Mouse (Mus musculus): ENCODE results near the gene Phldb1.
"Not testable (repeated sequence)": the region's sequence is repeated elsewhere in the genome, so short reads cannot be mapped to it uniquely, and the experiment has no call there.

The Phldb1 gene

DNA sequence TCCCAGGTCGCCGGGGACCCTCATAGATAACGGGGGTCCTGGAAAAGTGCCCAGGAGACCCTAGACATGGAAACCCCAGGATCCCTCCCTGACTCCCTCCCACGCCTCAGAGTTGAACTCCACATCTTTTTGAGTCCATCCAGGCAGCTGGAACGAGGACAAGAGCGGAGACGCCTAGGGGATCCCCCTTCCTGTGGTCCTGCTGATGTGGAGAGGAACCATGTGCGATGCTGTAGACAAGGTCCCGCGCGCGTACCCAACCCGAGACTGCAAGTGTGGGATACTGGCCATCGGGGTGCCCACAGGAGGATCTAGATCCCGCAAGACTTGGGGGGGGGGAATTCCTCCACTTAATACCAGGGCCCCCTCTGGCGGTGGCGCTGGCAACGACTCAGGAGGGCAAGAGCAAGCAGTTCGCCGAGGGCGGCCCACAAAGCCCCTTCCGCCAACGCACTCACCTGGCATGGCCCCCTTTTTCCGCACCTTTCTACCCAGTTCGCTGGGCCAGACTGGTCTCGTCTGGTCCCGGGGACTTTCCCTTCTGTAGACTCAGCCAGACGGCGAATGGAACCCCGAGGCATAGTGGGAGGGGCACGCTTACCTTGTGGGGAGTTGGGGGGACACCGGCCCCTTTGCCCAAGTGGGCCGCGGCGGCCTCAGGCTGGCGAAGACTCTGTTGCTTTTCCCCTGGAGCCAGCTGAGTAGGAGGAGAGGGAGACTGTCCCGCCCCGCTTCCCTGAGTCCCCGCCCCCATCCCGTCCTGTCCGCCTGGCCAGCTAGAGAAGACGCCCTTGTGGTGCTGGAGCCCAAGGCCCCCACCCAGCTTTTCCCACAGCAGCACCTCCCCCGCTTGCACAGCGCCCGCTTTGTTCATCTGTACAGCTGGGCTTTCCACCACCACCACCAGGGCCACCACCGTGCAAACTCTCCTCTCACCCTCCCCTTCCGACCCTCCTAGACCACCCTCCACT is at the start of gene Phldb1:
Gene Phldb1 (minus strand): TSS at position 675 of the 971 bp plus-strand sequence.
- peak; percentile 64 to 69 for DNase-seq (ENCODE audit: low spot score in 2 of 2)

- peak; percentile 87 to 92 for DNase-seq (ENCODE audit: low spot score in 2 of 2)
These were observed 38.0 kb upstream of the Phldb1 start for GRCm38 (mm10) chr9:44772750-44773651.

DNA sequence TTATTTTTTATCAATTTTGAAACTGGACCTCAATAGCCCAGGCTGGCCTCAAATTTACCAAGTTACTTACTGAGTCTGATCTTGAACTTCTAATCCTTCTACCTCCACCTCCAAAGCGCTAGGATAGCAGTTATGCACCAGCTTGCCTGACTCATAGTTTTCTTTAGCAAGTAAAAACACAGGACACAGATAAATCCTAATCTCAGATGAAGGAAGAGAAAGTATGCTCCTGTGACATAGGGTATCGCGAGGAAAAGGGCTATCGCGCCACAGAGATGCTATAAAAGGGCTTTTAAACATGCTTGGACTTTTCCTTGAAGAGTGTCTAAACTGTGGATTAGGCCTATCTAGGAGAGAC is 37.4 kb upstream of the Phldb1 start:
- DNase-seq (ENCODE audit: low spot score in 2 of 2): no peak

DNA sequence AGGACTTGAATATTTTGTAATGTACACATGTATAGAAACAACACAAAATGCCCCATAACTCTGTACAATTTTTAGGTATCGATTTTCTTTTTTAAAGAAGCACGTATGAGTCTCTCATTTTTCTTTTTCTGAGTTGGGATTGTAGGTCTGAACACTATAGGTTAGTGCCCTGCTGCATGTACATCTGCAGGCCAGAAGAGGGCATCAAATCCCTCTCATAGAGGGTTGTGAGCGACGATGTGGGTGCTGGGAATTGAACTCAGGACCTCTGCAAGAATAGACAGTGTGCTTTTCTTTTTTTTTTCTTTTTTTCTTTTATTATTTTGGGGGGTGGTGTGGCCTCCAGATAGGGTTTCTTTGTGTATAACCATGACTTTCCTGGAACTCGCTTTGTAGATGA is 36.4 kb upstream of the Phldb1 start:
- DNase-seq (ENCODE audit: low spot score in 2 of 2): no peak

DNA sequence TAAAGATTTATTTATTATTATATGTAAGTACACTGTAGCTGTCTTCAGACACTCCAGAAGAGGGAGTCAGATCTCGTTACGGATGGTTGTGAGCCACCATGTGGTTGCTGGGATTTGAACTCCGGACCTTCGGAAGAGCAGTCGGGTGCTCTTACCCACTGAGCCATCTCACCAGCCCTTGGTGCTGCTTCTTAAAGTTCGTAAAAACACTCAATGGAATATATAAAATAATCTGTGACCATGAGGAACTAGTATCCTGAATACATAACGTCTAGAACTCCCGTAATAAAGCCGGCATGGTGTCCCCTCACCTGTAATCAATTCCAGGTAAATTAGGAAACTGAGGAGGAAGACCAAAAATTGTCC is 33.0 kb upstream of the Phldb1 start:
- DNase-seq (ENCODE audit: low spot score in 2 of 2): not testable (repeated sequence)

DNA sequence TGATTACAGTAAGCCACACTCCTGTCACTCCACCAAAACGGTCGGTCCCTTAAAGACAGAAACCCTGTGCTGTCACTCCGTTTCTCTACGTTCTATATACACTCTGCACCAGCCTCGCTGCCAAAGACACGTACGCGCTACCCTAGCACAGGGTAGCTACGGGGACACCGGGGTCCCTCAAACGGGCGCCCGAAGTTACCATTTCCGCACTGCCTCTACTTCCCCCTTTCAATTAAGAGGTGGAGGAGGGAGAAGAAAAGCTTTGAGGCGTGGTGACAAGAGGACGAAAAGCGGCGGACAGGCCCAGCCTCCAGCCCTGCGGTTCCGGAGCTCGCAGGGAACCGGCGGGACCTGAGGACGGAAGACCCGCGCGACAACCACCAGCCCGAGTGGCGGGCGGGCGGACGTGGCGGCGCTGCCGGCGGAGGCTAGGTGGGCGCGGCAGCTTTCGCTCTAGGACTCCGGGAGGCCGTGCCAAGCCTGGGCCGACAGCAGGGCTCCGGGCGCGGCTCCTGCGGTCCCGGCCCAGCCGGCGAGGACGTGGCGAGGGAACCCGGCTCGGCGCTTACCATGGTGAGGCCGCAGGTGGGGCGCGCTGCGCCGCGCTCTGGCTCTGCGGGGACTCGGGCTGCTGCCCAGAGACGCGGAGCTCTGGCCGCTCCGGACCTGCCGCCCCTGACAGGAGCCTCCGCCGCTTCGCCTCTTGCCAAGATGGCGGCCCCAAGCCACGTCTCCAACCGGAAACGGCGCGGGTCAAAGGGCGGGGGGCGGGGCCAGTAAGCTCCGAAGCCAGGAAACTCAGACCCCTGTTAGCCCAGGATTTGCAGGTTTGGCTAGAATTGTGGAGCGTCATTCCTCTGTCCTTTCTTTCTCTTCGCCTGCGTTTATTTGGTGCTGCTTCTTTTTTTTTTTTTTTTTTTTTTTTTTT is 32.4 kb upstream of the Phldb1 start, which contains the start of the genes Arcn1 and Ift46:
Gene Arcn1 (minus strand): TSS at position 745 of the 928 bp plus-strand sequence.
Gene Ift46 (plus strand): TSS at position 808 of the 928 bp plus-strand sequence.
- DNase-seq (ENCODE audit: low spot score in 2 of 2): peak; percentile 65 to 80

DNA sequence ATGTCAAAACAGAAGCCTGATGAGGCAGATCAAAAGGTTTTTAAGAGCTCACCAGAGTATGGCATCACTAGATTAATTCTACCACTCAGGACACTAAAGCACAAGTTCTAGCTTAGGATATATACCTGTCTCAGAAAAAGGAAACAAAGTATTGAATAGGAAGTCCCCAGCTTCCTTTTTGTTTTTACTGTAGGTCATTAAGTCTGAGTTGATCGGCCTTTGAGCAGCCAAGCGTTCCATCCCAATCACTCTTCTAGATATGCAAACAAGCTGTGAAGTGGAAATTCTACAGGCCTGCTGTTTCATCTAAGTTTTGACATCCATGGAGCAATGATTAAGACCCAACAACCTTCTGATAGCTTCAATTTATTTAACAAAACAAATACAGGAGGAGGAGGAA is 25.9 kb upstream of the Phldb1 start:
- DNase-seq (ENCODE audit: low spot score in 2 of 2): no peak

GRCm38 (mm10) chr9:44748473-44748872 is 13.5 kb upstream of the Phldb1 start:
- no peak for DNase-seq (ENCODE audit: low spot score in 2 of 2)

GRCm38 (mm10) chr9:44747341-44747740 is 12.3 kb upstream of the Phldb1 start:
- no peak for DNase-seq (ENCODE audit: low spot score in 2 of 2)

- no peak for DNase-seq (ENCODE audit: low spot score in 2 of 2)
These were observed 11.7 kb upstream of the Phldb1 start for GRCm38 (mm10) chr9:44746666-44747065.

DNA sequence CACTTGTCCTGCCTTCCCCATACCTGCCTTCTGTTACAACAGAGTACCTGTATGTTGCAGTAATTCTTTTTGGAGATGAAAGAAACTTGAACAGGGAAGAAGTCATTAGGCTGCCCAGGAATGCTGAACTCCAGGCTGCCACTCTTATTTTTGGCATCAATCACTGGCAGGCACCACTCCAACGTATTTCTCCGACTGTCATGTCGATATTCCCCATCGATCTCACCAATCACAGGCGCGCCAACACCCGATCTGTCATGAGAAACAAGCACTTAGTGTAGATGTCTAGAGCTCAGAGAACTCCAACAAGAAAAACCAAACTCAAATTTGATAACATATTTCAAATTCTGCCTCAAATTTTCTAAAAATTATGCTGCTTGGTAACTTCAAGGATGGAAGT is 10.4 kb upstream of the Phldb1 start:
- no peak for DNase-seq (ENCODE audit: low spot score in 2 of 2)

- no peak for DNase-seq (ENCODE audit: low spot score in 2 of 2)
These were observed 5.7 kb upstream of the Phldb1 start for GRCm38 (mm10) chr9:44740663-44741192.

DNA sequence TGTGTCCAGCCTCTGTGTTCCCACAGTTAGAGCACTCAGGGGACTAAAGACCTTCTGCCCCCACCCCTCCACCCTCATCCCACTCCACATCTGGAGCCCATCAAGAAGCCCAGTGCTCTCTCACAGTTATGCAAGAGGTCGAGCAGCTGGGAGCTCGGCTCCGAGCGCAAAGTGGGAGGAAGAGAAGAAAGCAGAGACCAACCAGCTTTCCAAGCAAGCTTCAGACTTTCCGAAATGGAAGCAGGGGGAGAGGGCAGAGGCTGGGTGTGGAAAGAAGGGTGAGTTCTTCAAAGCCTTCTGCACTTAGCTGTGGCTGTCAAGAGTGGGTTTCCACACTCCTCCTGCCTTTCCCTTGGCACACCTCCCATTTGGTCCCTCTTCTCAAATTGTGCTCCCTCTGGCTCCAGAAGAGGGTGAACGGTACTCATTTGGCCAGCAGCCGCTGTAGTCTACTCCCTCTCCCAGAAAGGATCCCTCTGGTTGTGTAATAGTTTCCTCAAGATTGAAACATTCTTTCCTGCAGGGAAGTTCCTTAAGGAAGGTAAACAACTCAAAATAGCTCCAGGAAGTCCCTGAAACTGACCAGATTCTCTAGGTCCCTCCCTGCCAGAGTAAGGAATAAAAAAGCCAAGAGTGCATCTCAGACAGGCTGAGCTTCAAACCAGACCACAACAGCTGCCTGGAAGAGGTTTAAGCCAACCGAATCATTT is 2.4 kb upstream of the Phldb1 start:
- no peak for DNase-seq (ENCODE audit: low spot score in 2 of 2)

GRCm38 (mm10) chr9:44736301-44736700 is 1.3 kb upstream of the Phldb1 start:
- no peak for DNase-seq (ENCODE audit: low spot score in 2 of 2)

DNA sequence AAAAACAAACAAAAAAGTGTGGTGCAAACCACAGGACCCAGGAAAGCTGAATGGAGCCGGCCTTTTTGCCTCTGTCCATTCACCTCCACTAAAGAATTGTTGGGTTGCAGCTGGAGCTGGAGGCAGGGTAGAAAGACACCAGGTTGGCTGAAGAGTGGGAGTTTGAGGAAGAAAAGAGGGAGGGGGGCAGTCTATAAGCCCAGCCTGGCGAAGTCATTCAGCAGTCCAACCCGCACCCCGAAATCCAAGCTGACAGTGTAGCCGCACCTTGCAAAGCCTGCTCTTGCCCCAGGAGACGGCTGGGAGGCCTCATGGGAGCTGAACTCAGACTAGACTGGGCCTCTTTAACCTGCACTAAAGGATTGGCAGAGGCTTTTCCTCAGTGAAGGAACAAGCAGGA is 888 bp upstream of the Phldb1 start:
- DNase-seq (ENCODE audit: low spot score in 2 of 2): no peak

GRCm38 (mm10) chr9:44733671-44734523 is 1.1 kb downstream of the Phldb1 start:
- peak in 1 of 2 experiments; percentile 64 for DNase-seq (ENCODE audit: low spot score in 2 of 2)

DNA sequence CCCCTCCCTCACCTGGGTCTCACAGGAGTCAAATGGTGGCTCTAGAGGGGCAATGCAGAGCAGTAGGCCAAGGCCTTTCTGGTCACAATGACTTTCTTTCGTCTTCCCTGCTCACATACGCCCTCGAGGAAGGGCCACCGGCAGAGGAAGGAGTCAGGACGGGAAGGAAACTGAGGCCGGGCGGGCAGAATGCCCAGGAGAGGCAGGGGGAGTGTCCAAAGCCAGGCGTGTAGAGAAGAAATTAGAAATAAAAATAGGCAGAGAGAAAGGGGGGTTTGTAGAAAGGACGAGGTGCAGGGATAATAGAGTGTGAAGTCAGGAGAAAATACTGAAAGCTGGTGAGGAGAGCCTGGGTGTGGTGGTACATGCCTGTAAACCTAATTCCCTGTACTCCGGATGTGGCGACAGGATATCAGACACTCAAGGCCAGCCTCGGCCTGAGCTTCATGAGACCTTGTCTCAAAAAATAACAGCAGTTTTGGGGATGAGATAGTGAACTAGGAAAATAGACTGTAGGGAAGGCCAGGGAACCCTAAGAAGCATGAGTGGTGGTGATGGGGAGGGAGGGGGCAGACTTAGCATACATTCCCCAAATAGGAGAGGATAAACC is 2.0 kb downstream of the Phldb1 start:
- no peak for DNase-seq (ENCODE audit: low spot score in 2 of 2)

- DNase-seq (ENCODE audit: low spot score in 2 of 2): no peak
These were observed 2.9 kb downstream of the Phldb1 start for GRCm38 (mm10) chr9:44732130-44732549.

DNA sequence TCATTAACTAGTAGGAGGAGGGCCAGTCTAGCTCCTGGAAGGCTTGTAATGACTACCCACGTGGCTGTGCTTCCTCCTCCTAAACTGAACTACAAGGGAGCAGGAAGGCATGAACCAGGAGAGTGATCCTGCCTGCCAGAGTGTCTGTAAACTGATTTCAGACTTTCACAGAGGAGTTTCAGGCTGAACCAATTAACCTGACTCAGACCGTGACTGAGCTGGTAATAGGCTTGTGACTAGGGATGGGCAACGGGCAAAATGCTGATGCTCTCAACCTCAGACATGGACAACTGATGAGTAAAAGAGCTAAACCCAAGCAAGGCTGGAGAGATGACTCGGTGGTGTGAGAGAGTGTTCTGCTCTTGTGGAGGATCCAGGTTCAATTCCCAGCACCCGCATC is 7.6 kb downstream of the Phldb1 start:
- DNase-seq (ENCODE audit: low spot score in 2 of 2): no peak

Measured in frontal cortex, postnatal 10 days (tissue).